Mouse (Mus musculus) spleen, adult 2 months (tissue): ENCODE results near the gene Tcf7l1. TPM values are rescaled to one million over a fixed set of nuclear protein-coding genes. Genes with fewer than 3 reads are reported as not detected.

Source experiments
- DNase-seq, 2 experiments: peaks; one replicate each; pipeline versions ENCODE4 v3.0.0 to v3.0.0-alpha.2; 2012 to 2021; ENCODE audit warnings: low spot score in 2 of 2, low read depth in 1 of 2
- H3K27ac ChIP-seq: fragments of 200-500 bp; 2 replicates; pipeline ENCODE4 v1.5.1; 2012; ENCODE audit warnings: low read length, inconsistent platforms; ENCODE audit not compliant: insufficient read depth
- H3K27me3 ChIP-seq: fragments of 200-500 bp; 2 replicates; pipeline ENCODE4 v1.6.1; 2012; ENCODE audit warnings: mild to moderate bottlenecking, moderate library complexity, low read length, inconsistent platforms; ENCODE audit not compliant: control insufficient read depth, insufficient read depth
- H3K36me3 ChIP-seq: fragments of 200-500 bp; 2 replicates; pipeline ENCODE4 v1.6.1; 2012; ENCODE audit warnings: mild to moderate bottlenecking, low read length, inconsistent platforms; ENCODE audit not compliant: control insufficient read depth, insufficient read depth
- H3K4me1 ChIP-seq: fragments of 200-500 bp; 2 replicates; pipeline ENCODE4 v1.6.1; 2011; ENCODE audit warnings: inconsistent platforms; ENCODE audit not compliant: control insufficient read depth, insufficient read depth, insufficient read length
- H3K4me3 ChIP-seq: fragments of 200-500 bp; 2 replicates; pipeline ENCODE4 v1.5.1; 2011; ENCODE audit warnings: mild to moderate bottlenecking, inconsistent platforms; ENCODE audit not compliant: insufficient read depth, insufficient read length; ENCODE audit errors: extremely low read depth
- CTCF ChIP-seq: fragments of 200-500 bp; IDR thresholded peaks from 2 replicates; pipeline ENCODE4 v1.5.1; 2011; ENCODE audit warnings: mild to moderate bottlenecking, inconsistent platforms; ENCODE audit not compliant: insufficient read depth, insufficient read length, insufficient replicate concordance; ENCODE audit errors: extremely low read depth
- POLR2A ChIP-seq: fragments of 200-500 bp; IDR thresholded peaks from 2 replicates; pipeline ENCODE4 v1.6.1; 2011; ENCODE audit warnings: low read depth, low read length, inconsistent platforms
- WGBS: fragments of 180-500 bp; shearing (Covaris S2); methylation state at CpG from one replicate; pipeline ENCODE4 v1.1.7; 2018; 5-methylcytosine and 5-hydroxymethylcytosine counted together
- polyA plus RNA-seq: library from polyadenylated mRNA; depleted of rRNA; stranded (reverse); fragments of >200 nt; gene quantifications from 2 replicates; pipeline ENCODE4 v1.2.3, GENCODE M21; 2012; rRNA removed

Gene Tcf7l1
- polyA plus RNA-seq, 1 experiment: 10.5 TPM

DNA sequence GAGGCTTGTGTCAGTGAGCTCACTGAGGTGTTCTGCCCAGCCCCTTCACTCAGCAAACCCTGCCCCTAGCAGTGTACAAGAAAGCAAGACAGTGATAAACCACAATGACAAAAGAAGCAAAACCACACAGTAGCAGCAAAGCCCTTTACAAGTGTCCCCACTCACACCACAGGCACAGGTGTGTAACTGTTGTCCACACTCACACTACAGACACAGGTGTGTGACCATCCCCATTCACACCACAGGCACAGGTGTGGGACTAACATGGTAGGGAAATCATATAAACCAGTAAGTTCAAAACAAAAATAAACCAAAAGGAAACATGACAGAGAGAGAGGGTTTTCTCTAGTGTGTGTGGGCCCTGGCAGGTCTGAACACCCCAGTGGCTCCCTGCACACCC lies 200.7 kb downstream of the Tcf7l1 start:
- no peak overlapping the region for H3K27ac ChIP-seq
- no peaks in the 10 kb centered on the region for H3K4me1 ChIP-seq
- TF ChIP-seq POLR2A: no peak
- no peak for TF ChIP-seq CTCF
- no peak for DNase-seq
- H3K4me3 ChIP-seq: no peak overlapping the region
- H3K27me3 ChIP-seq: no peaks in the 10 kb centered on the region
- H3K36me3 ChIP-seq: peaks cover 4% of the 10 kb centered on the region; the same call in 1 of the 2 replicates

DNA sequence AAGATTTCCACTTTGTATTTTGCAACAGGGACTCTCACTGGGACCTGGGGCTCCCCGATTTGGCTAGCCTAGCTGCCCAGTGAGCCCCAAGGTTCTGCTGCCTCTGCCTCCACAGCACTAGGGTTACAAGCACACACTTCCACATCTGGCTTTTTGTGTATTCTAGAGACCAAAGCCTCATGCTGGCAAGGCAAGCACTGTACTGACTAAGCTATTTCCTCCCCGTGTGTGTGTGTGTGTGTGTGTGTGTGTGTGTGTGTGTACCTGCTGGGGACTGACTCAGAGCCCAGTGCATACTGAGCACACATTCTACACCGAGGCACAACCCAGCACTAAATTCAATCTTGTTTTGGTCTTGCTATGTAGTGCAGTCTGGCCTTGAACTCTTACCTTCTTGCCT lies 202.4 kb downstream of the Tcf7l1 start:
- Histone ChIP-seq H3K27me3 (no peaks in the 10 kb centered on the region), H3K4me1 (no peaks in the 10 kb centered on the region), H3K27ac (no peak overlapping the region), H3K4me3 (no peak overlapping the region), H3K36me3 (peaks cover 4% of the 10 kb centered on the region; the same call in 1 of the 2 replicates)
- 81% methylated on average over 3 of the region's 3 CpGs for WGBS
- no peak for DNase-seq
- no peak for TF ChIP-seq CTCF
- no peak for TF ChIP-seq POLR2A

DNA sequence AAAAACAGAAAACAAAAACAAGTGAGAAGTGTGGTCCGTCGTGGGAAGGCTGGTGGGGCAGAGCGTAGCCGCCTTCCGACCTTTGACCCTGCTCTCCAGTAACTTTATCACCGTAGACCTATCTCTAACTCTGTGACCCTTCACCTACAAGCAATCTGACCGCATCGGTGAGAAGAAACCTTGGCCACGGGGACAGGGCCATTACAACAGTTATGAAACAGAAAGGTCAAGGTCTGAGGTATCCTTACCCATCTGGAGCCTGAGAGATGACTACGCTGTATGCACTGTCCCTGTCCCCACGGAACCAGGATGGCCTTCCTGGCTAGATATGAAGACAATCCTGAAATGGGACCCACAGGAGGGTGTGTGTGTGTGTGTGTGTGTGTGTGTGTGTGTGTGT lies 204.9 kb downstream of the Tcf7l1 start:
- no peak overlapping the region for H3K4me3 ChIP-seq
- 93% methylated on average over 11 of the region's 11 CpGs for WGBS
- TF ChIP-seq POLR2A (no peak), CTCF (no peak)
- no peaks in the 10 kb centered on the region for H3K4me1 ChIP-seq
- no peak overlapping the region for H3K27ac ChIP-seq
- DNase-seq: no peak
- peaks cover 6% of the 10 kb centered on the region for H3K36me3 ChIP-seq
- no peaks in the 10 kb centered on the region for H3K27me3 ChIP-seq

DNA sequence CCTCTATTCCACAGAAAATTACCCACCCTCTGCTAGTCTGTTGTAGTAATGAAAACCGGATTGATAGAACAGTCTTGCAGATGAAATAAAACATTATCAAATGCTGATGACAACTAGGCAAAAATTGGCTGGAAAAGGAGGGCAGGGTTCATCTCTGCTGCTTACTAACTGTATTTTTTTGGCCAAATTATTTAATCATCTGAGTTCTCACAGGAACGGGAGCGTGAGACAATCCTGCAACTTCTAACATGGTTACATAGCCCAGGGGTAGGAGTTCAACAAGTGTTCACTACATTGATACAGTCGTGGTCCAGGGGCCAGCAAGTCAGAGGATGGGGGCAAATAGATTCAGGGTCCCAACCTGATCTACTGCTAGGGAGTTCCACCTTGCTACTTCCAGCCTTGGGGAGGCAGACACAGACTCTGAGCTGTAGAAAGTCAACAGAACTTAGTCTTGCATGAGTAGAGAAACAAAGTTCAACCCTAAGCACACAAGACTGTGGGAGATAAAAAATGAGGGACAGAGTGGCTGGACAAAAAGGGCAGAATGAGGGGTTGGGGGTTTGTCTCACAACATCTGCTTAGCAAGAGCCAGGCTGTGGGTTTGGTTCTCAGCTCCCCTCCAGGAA lies 205.7 kb downstream of the Tcf7l1 start:
- H3K27me3 ChIP-seq: no peaks in the 10 kb centered on the region
- no peaks in the 10 kb centered on the region for H3K4me1 ChIP-seq
- H3K27ac ChIP-seq: no peak overlapping the region
- H3K36me3 ChIP-seq: peaks cover 6% of the 10 kb centered on the region
- H3K4me3 ChIP-seq: no peak overlapping the region
- DNase-seq: no peak
- 87% methylated on average over 4 of the region's 4 CpGs for WGBS
- no peak for TF ChIP-seq CTCF
- no peak for TF ChIP-seq POLR2A

DNA sequence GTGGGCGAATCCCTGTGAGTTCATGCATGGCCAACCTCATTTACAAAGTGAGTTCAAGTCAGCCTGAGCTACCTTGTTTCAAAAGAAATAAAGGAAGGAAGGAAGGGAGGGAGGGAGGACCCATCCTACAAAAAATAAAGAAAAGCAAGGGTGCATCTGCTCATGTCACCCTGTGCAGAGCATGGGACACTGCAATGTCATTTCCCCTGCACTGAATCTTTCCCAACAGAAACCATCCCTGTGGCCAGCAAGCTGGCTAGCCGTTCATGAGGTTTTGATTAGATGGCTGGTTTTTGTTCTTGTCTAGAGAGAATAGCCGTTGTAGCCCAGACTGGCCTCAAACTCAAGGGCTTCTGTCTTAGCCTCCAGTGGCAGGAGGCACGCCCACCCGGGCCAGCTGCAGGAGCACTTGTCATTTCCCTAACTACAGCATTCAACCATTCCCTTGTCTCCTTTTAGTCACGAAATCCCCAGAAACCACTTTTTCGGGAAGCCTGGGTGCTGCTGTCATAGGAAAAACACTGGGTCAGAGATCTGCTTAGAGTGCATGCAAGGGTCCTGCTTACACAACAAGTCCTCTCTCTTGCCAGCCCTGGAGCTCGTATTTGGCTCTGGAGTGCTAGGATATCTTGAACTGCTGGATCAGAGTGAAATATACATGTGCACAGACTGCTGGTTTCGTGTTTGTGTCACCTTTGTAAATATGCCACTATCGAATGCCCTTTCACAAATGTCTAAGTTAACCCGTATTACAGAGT lies 207.2 kb downstream of the Tcf7l1 start:
- Histone ChIP-seq H3K36me3 (peaks cover 11% of the 10 kb centered on the region), H3K27ac (no peak overlapping the region), H3K4me1 (no peaks in the 10 kb centered on the region), H3K27me3 (no peaks in the 10 kb centered on the region), H3K4me3 (no peak overlapping the region)
- 77% methylated on average over 11 of the region's 11 CpGs for WGBS
- TF ChIP-seq POLR2A (no peak), CTCF (no peak)
- no peak for DNase-seq

Other genes starting within 250 kb of the Tcf7l1 start
- 130 and 135 TPM in 2 replicates for gene Capg, start 244.9 kb downstream of the Tcf7l1 start, polyA plus RNA-seq
- gene Elmod3, start 190.8 kb downstream of the Tcf7l1 start, polyA plus RNA-seq: 12.2 and 12.9 TPM in 2 replicates
- 5.5 and 5.9 TPM in 2 replicates for gene Retsat, start 190.8 kb downstream of the Tcf7l1 start, polyA plus RNA-seq
- gene Tgoln1, start 172.3 kb downstream of the Tcf7l1 start, polyA plus RNA-seq: 14.9 and 15.8 TPM in 2 replicates
- gene Kcmf1, start 110.7 kb upstream of the Tcf7l1 start, polyA plus RNA-seq: 94.1 and 116 TPM in 2 replicates
- gene Tmsb10, start 169.5 kb upstream of the Tcf7l1 start, polyA plus RNA-seq: 143 TPM in 2 replicates